Mouse (Mus musculus): ENCODE results near the gene Tyw1.

- TF ChIP-seq GATA1 (IDR thresholded peaks at IDR 0.05; ENCODE audit: borderline replicate concordance, low read length) (no peak), FLI1 (IDR thresholded peaks at IDR 0.05; ENCODE audit: low read length) (no peak)
Measured at GRCm38 (mm10) chr5:130328366-130328765, 72.9 kb downstream of the Tyw1 start.
